Mouse (Mus musculus) heart, embryonic 14.5 days (tissue): ENCODE results near the gene Akap2. TPM values are rescaled to one million over a fixed set of nuclear protein-coding genes. Genes with fewer than 3 reads are reported as not detected.

ENCODE experiments used
- ATAC-seq: fragments of 200-750 bp; cut with Nextera tagmentation; 2 replicates; pipeline ENCODE4 v1.8.0; 2017; ENCODE audit warnings: low read depth, moderate TSS enrichment; ENCODE audit not compliant: insufficient number of reproducible peaks, insufficient read depth, low FRiP score
- H3K27ac ChIP-seq, 2 experiments: fragments of 200-500 bp in 1 of 2; fragments of 300-500 bp in 1 of 2; sonication (generic) in 1 of 2; replicated peaks in 1 of 2; 2 replicates each; pipeline ENCODE4 v1.5.1; 2012 to 2014; ENCODE audit warnings: low read depth in 2 of 2, low read length in 2 of 2, control low read depth in 1 of 2, mild to moderate bottlenecking in 1 of 2, mixed read lengths in 1 of 2; ENCODE audit not compliant: control insufficient read depth in 1 of 2, insufficient read depth in 1 of 2
- H3K27me3 ChIP-seq: fragments of 300-500 bp; sonication (generic); 2 replicates; pipeline ENCODE4 v1.6.1; 2014; ENCODE audit warnings: mild to moderate bottlenecking, low read length, control low read depth; ENCODE audit not compliant: control insufficient read depth, insufficient read depth
- H3K36me3 ChIP-seq: fragments of 300-500 bp; sonication (generic); 2 replicates; pipeline ENCODE4 v1.6.1; 2014; ENCODE audit warnings: mild to moderate bottlenecking, control low read depth, low read length, mixed read lengths; ENCODE audit not compliant: control insufficient read depth, insufficient read depth
- H3K4me1 ChIP-seq, 2 experiments: fragments of 200-500 bp in 1 of 2; fragments of 300-500 bp in 1 of 2; sonication (generic) in 1 of 2; 2 replicates each; pipeline ENCODE4 v1.6.1; 2012 to 2014; ENCODE audit warnings: low read length in 2 of 2, control low read depth in 1 of 2, mixed read lengths in 1 of 2; ENCODE audit not compliant: control insufficient read depth in 2 of 2, insufficient read depth in 2 of 2
- H3K4me2 ChIP-seq: fragments of 300-500 bp; sonication (generic); 2 replicates; pipeline ENCODE4 v1.6.1; 2014; ENCODE audit warnings: mild to moderate bottlenecking, low read length
- H3K4me3 ChIP-seq, 2 experiments: fragments of 200-500 bp in 1 of 2; fragments of 300-500 bp in 1 of 2; sonication (generic) in 1 of 2; 2 replicates each; pipeline ENCODE4 v1.5.1; 2012 to 2014; ENCODE audit warnings: low read length in 2 of 2, mild to moderate bottlenecking in 2 of 2, control low read depth in 1 of 2, low read depth in 1 of 2, moderate library complexity in 1 of 2; ENCODE audit not compliant: control insufficient read depth in 1 of 2, insufficient read depth in 1 of 2
- H3K9ac ChIP-seq: fragments of 300-500 bp; sonication (generic); 2 replicates; pipeline ENCODE4 v1.6.1; 2014; ENCODE audit warnings: mild to moderate bottlenecking, low read length
- H3K9me3 ChIP-seq: fragments of 300-500 bp; sonication (generic); 2 replicates; pipeline ENCODE4 v1.6.1; 2016; ENCODE audit warnings: low read length, control low read depth; ENCODE audit not compliant: control insufficient read depth
- WGBS: fragments of 180-500 bp; shearing (Covaris S2); extraction: QIAGEN DNeasy Blood & Tissue Kit; methylation state at CpG from one replicate; pipeline ENCODE4 v1.1.7; 2014; 5-methylcytosine and 5-hydroxymethylcytosine counted together
- polyA plus RNA-seq: library from polyadenylated mRNA; unstranded; fragments of >200 nt; fragmentation: Nextera tagmentation; extraction: Ambion mirVana; gene quantifications from 2 replicates; pipeline ENCODE4 v1.2.1, GENCODE M21; 2014

Akap2 gene
- polyA plus RNA-seq, 1 experiment from 2014 or later: 52.0 TPM

GRCm38 (mm10) chr4:57687583-57687982 is 29.9 kb upstream of the Akap2 start:
- Histone ChIP-seq H3K27ac (no peak overlapping the region), H3K27me3 (no peaks in the 10 kb centered on the region), H3K4me2 (no peak overlapping the region), H3K4me1 (peaks cover 11 to 26% of the 10 kb centered on the region in 2 experiments), H3K9ac (no peak overlapping the region), H3K36me3 (peaks cover 45% of the 10 kb centered on the region), H3K9me3 (no peaks in the 10 kb centered on the region), H3K4me3 (no peak overlapping the region)
- no peak for ATAC-seq
- 75% methylated on average over 3 of the region's 3 CpGs for WGBS

GRCm38 (mm10) chr4:57688131-57688530 is 29.3 kb upstream of the Akap2 start:
- H3K27ac ChIP-seq: no peak overlapping the region
- H3K27me3 ChIP-seq: no peaks in the 10 kb centered on the region
- H3K4me1 ChIP-seq: peaks cover 6 to 20% of the 10 kb centered on the region in 2 experiments
- WGBS: 62% methylated on average over 9 of the region's 9 CpGs
- H3K36me3 ChIP-seq: peaks cover 49% of the 10 kb centered on the region
- H3K9ac ChIP-seq: no peak overlapping the region
- H3K9me3 ChIP-seq: no peaks in the 10 kb centered on the region
- no peak overlapping the region for H3K4me3 ChIP-seq
- H3K4me2 ChIP-seq: no peak overlapping the region
- ATAC-seq: no peak

- H3K27ac ChIP-seq: no peak overlapping the region
- no peak for ATAC-seq
- WGBS: 66% methylated on average over 6 of the region's 6 CpGs
Measured at GRCm38 (mm10) chr4:57690001-57690400, 27.5 kb upstream of the Akap2 start.

GRCm38 (mm10) chr4:57690805-57691204 is 26.7 kb upstream of the Akap2 start:
- H3K4me1 ChIP-seq: no peaks in the 10 kb centered on the region; a peak in 1 of 4 replicates
- H3K4me2 ChIP-seq: no peak overlapping the region
- ATAC-seq: no peak
- H3K36me3 ChIP-seq: peaks cover 72% of the 10 kb centered on the region
- no peaks in the 10 kb centered on the region for H3K9me3 ChIP-seq
- WGBS: 58% methylated on average over 1 of the region's 1 CpGs
- no peaks in the 10 kb centered on the region for H3K27me3 ChIP-seq
- H3K9ac ChIP-seq: no peak overlapping the region
- no peak overlapping the region for H3K27ac ChIP-seq
- H3K4me3 ChIP-seq: no peak overlapping the region

More at GRCm38 (mm10) chr4:57690001-57690400, 27.5 kb upstream of the Akap2 start:
- H3K36me3 ChIP-seq: peaks cover 64% of the 10 kb centered on the region
- H3K4me2 ChIP-seq: no peak overlapping the region
- H3K9ac ChIP-seq: no peak overlapping the region
- no peak overlapping the region for H3K4me3 ChIP-seq
- peaks cover 0 to 2% of the 10 kb centered on the region in 2 experiments; a peak in 2 of 4 replicates for H3K4me1 ChIP-seq
- no peaks in the 10 kb centered on the region for H3K27me3 ChIP-seq
- no peaks in the 10 kb centered on the region for H3K9me3 ChIP-seq

- H3K9ac ChIP-seq: no peak overlapping the region
- H3K4me1 ChIP-seq: no peaks in the 10 kb centered on the region
- H3K4me3 ChIP-seq: no peak overlapping the region
- no peak for ATAC-seq
- 69% methylated on average over 5 of the region's 5 CpGs for WGBS
- H3K27me3 ChIP-seq: no peaks in the 10 kb centered on the region
- H3K27ac ChIP-seq: 0 out of 4 replicates have a peak overlapping the region, but pooled peaks of 1 of the 2 experiments have one; percentile 12
- H3K4me2 ChIP-seq: no peak overlapping the region
- H3K36me3 ChIP-seq: peaks cover 74% of the 10 kb centered on the region
- H3K9me3 ChIP-seq: no peaks in the 10 kb centered on the region
Measured at GRCm38 (mm10) chr4:57694356-57695136, 22.9 kb upstream of the Akap2 start.

GRCm38 (mm10) chr4:57696955-57697354 is 20.5 kb upstream of the Akap2 start:
- ATAC-seq: no peak
- Histone ChIP-seq H3K4me2 (no peak overlapping the region), H3K9ac (no peak overlapping the region), H3K27ac (no peak overlapping the region), H3K36me3 (peaks cover 66% of the 10 kb centered on the region), H3K4me3 (no peak overlapping the region), H3K27me3 (no peaks in the 10 kb centered on the region), H3K9me3 (no peaks in the 10 kb centered on the region), H3K4me1 (no peaks in the 10 kb centered on the region)
- WGBS: 95% methylated on average over 11 of the region's 11 CpGs

- Histone ChIP-seq H3K27ac (no peak overlapping the region), H3K36me3 (peaks cover 67% of the 10 kb centered on the region), H3K4me2 (no peak overlapping the region), H3K4me1 (0 out of 4 replicates have a peak, but pooled peaks cover 0 to 2% of the 10 kb centered on the region in 2 experiments), H3K9ac (no peak overlapping the region), H3K27me3 (no peaks in the 10 kb centered on the region), H3K9me3 (no peaks in the 10 kb centered on the region), H3K4me3 (no peak overlapping the region)
- 90% methylated on average over 12 of the region's 12 CpGs for WGBS
- no peak for ATAC-seq
Measured at GRCm38 (mm10) chr4:57697918-57698611, 19.4 kb upstream of the Akap2 start.
